Mouse (Mus musculus): Measurements from ENCODE around the gene Tead3. TPM values are rescaled to one million over a fixed set of nuclear protein-coding genes. Genes with fewer than 3 reads are reported as not detected.
"Not testable (repeated sequence)": the region's sequence is repeated elsewhere in the genome, so short reads cannot be mapped to it uniquely, and the experiment has no call there.

The Tead3 gene
- polyA plus RNA-seq, 1 experiment from 2014 or later = 7.2 TPM

DNA sequence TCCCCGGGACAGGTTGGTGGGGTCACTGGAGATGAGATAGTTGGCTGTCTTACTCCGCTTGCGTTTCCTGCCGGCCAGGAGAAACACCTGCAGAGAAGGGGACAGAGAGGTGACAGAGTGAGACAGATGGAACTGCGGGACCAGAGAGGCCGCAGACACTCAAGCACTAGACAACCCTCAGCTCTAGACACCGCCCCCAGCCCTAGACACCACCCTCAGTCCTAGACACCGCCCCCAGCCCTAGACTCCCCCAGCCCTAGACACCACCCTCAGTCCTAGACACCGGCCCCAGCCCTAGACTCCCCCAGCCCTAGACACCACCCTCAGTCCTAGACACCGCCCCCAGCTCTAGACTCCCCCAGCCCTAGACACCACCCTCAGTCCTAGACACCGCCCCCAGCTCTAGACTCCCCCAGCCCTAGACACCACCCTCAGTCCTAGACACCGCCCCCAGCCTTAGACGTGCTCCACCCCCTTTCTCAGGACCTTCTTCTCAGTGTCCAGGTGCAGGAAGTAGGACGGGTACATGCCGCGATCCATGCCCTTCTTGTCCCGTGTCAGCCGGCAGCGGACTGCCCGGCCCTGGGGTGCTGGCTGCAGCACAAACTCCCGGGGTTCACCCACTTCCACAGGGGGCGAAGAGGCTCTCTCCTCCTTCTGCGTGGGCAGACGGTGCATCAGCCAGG is 8.1 kb upstream of the Tead3 start:
- ATAC-seq (ENCODE audit: insufficient number of reproducible peaks, insufficient read depth, low FRiP score, low read depth); H3K9me3 ChIP-seq (ENCODE audit: control insufficient read depth, low read length); H3K27ac ChIP-seq (replicated peaks in 1 of 2; ENCODE audit: control insufficient read depth in 1 of 2, insufficient read depth in 1 of 2, low read depth in 2 of 2, low read length in 2 of 2); H3K36me3 ChIP-seq (ENCODE audit: control insufficient read depth, insufficient read depth, low read length); H3K4me3 ChIP-seq (ENCODE audit: control insufficient read depth in 1 of 2, insufficient read depth in 1 of 2, low read depth in 1 of 2, low read length in 2 of 2); H3K9ac ChIP-seq (ENCODE audit: low read length); H3K4me2 ChIP-seq (ENCODE audit: low read length): not testable (repeated sequence)
- WGBS = 19% methylated on average over 22 of the region's 24 CpGs
- H3K4me1 ChIP-seq (ENCODE audit: control insufficient read depth in 2 of 2, insufficient read depth in 2 of 2, low read length in 2 of 2) = peaks cover 13 to 15% of the 10 kb centered on the region in 2 experiments; a peak in 3 of 4 replicates
- H3K27me3 ChIP-seq (ENCODE audit: control insufficient read depth, insufficient read depth, low read length) = peaks cover 47% of the 10 kb centered on the region

DNA sequence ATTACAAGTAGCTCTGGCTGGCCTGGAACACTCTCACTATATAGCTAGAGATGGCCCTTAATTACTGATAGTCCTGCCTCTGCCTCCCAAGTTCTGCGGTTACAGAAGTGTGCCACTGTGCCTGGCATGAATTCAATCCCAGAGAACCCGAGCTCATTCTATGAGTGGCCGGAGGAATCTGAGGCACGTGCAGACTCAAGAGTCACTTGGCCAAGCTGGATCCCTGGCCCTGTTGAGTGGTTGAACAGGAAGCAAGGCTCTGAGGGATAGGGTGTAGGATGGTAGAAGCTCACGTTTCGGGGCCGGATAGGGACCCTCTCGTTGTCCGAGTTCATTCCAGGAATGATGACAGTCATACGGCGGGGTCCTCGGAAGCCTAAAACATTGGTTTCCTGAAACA is 5.3 kb upstream of the Tead3 start:
- ATAC-seq (ENCODE audit: insufficient number of reproducible peaks, insufficient read depth, low FRiP score, low read depth) = no peak
- Histone ChIP-seq H3K27ac (replicated peaks in 1 of 2; ENCODE audit: control insufficient read depth in 1 of 2, insufficient read depth in 1 of 2, low read depth in 2 of 2, low read length in 2 of 2) (no peak overlapping the region), H3K4me2 (ENCODE audit: low read length) (no peak overlapping the region), H3K4me3 (ENCODE audit: control insufficient read depth in 1 of 2, insufficient read depth in 1 of 2, low read depth in 1 of 2, low read length in 2 of 2) (no peak overlapping the region), H3K4me1 (ENCODE audit: control insufficient read depth in 2 of 2, insufficient read depth in 2 of 2, low read length in 2 of 2) (peaks cover 6 to 7% of the 10 kb centered on the region in 2 experiments; a peak in 1 of 4 replicates), H3K9ac (ENCODE audit: low read length) (no peak overlapping the region), H3K36me3 (ENCODE audit: control insufficient read depth, insufficient read depth, low read length) (no peaks in the 10 kb centered on the region), H3K9me3 (ENCODE audit: control insufficient read depth, low read length) (0 out of 2 replicates have a peak, but pooled peaks cover 3% of the 10 kb centered on the region), H3K27me3 (ENCODE audit: control insufficient read depth, insufficient read depth, low read length) (peaks cover 47% of the 10 kb centered on the region)
- WGBS = 67% methylated on average over 12 of the region's 12 CpGs

DNA sequence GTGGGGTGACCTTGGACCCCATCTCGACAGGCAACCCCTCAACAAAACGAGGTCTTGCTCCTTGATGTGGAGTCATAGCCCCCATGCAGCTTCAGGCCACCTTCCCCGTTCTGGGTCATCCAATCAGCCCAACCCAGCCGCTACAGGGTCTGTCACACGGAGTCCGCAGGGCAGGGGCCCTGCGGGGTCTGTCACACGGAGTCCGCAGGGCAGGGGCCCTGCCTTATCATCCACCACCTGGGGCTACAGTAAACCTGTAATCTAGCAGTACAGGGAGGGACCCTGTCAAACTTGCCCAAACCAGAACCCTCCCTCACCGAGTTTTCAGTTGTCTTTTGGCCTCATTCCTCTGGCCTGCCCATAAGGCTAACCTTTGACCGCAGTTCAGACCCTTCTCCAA is 1.4 kb upstream of the Tead3 start:
- Histone ChIP-seq H3K4me1 (ENCODE audit: control insufficient read depth in 2 of 2, insufficient read depth in 2 of 2, low read length in 2 of 2) (peaks cover 19 to 28% of the 10 kb centered on the region in 2 experiments), H3K36me3 (ENCODE audit: control insufficient read depth, insufficient read depth, low read length) (no peaks in the 10 kb centered on the region), H3K4me3 (ENCODE audit: control insufficient read depth in 1 of 2, insufficient read depth in 1 of 2, low read depth in 1 of 2, low read length in 2 of 2) (no peak overlapping the region), H3K9me3 (ENCODE audit: control insufficient read depth, low read length) (no peaks in the 10 kb centered on the region), H3K4me2 (ENCODE audit: low read length) (no peak overlapping the region), H3K27me3 (ENCODE audit: control insufficient read depth, insufficient read depth, low read length) (peaks cover 16% of the 10 kb centered on the region; the same call in 1 of the 2 replicates), H3K9ac (ENCODE audit: low read length) (no peak overlapping the region), H3K27ac (replicated peaks in 1 of 2; ENCODE audit: control insufficient read depth in 1 of 2, insufficient read depth in 1 of 2, low read depth in 2 of 2, low read length in 2 of 2) (no peak overlapping the region)
- ATAC-seq (ENCODE audit: insufficient number of reproducible peaks, insufficient read depth, low FRiP score, low read depth) = no peak
- WGBS = 35% methylated on average over 11 of the region's 11 CpGs

DNA sequence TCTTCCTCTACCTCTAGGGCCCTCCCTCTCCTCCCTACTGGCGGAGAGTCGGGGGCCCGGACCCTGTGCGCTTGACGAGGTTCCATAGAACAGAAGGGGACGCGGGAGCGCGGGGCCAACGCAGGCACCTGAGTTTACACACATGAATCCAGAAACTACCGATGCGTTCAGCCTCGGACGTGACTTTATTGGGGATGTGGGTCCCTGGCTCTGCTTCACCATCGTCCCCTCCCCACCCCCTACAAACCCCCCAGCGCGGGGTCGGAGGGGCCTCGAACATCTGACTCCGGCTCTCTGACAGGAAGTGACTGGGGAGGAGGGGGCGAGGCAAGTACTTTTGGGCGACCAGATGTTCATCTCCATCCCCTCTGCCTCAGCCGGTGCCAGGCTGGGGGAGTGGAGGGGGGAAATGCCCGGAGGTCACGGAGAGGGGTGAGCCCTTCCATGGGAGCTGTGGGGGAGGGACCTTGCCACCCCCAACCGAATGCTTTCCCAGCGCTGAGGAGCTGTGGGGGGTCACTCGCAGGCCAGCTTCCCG is 805 bp upstream of the Tead3 start:
- no peak; the same call in 1 of the 2 replicates for ATAC-seq (ENCODE audit: insufficient number of reproducible peaks, insufficient read depth, low FRiP score, low read depth)
- peak overlapping the region in 1 of 2 experiments; percentile 85; a peak in 2 of 4 replicates for H3K27ac ChIP-seq (replicated peaks in 1 of 2; ENCODE audit: control insufficient read depth in 1 of 2, insufficient read depth in 1 of 2, low read depth in 2 of 2, low read length in 2 of 2)
- H3K4me2 ChIP-seq (ENCODE audit: low read length) = peak overlapping the region; percentile 97
- H3K4me3 ChIP-seq (ENCODE audit: control insufficient read depth in 1 of 2, insufficient read depth in 1 of 2, low read depth in 1 of 2, low read length in 2 of 2) = peak overlapping the region; percentile 69 to 88
- H3K4me1 ChIP-seq (ENCODE audit: control insufficient read depth in 2 of 2, insufficient read depth in 2 of 2, low read length in 2 of 2) = peaks cover 19 to 31% of the 10 kb centered on the region in 2 experiments
- H3K27me3 ChIP-seq (ENCODE audit: control insufficient read depth, insufficient read depth, low read length) = peaks cover 16% of the 10 kb centered on the region; the same call in 1 of the 2 replicates
- H3K9ac ChIP-seq (ENCODE audit: low read length) = peak overlapping the region; percentile 95
- no peaks in the 10 kb centered on the region for H3K36me3 ChIP-seq (ENCODE audit: control insufficient read depth, insufficient read depth, low read length)
- 1% methylated on average over 29 of the region's 29 CpGs for WGBS
- no peaks in the 10 kb centered on the region for H3K9me3 ChIP-seq (ENCODE audit: control insufficient read depth, low read length)

DNA sequence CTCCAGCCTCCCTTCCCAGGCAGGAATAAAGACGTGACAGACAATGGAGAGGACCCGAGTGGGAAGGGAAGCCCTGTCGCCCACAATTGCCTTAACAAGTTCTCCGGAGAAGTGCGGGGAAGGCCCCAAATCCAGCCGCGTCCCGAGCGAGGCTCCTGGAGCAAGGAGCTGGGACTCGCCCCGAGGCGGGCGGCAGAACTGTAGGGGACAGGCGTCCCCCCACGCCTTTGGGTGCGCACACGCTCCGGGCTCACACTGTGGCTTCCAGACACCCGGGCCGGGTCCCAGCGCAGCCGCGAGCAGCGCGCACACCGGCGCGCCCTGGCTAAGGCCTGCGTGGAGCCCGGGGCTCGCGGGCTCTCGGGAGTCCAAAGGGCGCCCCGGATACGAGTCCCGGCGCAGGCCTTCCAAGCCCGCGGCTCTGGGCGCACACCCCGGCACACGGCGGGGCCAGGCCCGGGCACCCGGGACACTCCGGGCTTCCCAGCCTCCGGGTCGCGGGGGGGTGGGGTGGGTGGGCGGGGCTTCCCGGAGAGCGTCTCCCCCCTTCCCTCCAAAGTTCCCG is 634 bp downstream of the Tead3 start:
- peak; percentile 15; the same call in 1 of the 2 replicates for ATAC-seq (ENCODE audit: insufficient number of reproducible peaks, insufficient read depth, low FRiP score, low read depth)
- peaks cover 27 to 41% of the 10 kb centered on the region in 2 experiments for H3K4me1 ChIP-seq (ENCODE audit: control insufficient read depth in 2 of 2, insufficient read depth in 2 of 2, low read length in 2 of 2)
- no peaks in the 10 kb centered on the region for H3K9me3 ChIP-seq (ENCODE audit: control insufficient read depth, low read length)
- peak overlapping the region; percentile 95 for H3K9ac ChIP-seq (ENCODE audit: low read length)
- H3K4me2 ChIP-seq (ENCODE audit: low read length) = peak overlapping the region; percentile 97
- H3K27me3 ChIP-seq (ENCODE audit: control insufficient read depth, insufficient read depth, low read length) = peaks cover 16% of the 10 kb centered on the region; the same call in 1 of the 2 replicates
- WGBS = under 1% methylated on average over 53 of the region's 54 CpGs
- no peaks in the 10 kb centered on the region for H3K36me3 ChIP-seq (ENCODE audit: control insufficient read depth, insufficient read depth, low read length)
- peak overlapping the region; percentile 82 to 93 for H3K27ac ChIP-seq (replicated peaks in 1 of 2; ENCODE audit: control insufficient read depth in 1 of 2, insufficient read depth in 1 of 2, low read depth in 2 of 2, low read length in 2 of 2)
- peak overlapping the region; percentile 80 to 88 for H3K4me3 ChIP-seq (ENCODE audit: control insufficient read depth in 1 of 2, insufficient read depth in 1 of 2, low read depth in 1 of 2, low read length in 2 of 2)

DNA sequence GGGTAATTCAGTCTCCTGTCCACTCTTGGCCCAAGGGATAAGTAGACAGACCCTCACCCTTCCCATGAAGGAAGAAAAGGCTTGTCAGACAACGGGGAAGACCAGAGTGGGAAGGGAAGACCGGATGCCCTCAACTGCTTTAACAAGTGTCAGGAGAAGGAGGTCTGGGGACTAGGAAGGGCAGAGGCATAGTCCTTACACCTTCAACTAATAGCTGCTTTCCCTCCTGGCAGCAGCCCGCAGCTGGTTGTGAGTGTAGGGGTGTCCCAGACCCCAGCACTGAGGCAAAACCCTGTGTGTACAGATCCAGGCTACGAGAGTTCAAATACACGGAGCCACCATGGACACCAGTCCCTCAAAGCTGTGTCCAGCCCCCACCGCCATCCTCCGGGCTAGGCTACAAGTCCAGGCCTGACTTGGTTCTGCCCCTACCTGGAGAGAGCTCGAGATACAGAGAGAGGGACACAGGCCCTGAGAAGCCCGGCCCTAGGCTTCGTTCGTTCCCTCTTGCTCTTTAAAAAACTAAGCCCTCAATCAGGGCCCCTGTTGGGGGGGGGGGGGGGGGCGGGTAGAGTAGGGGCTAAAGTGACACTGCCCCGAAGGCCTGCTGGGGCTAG is 1.2 kb downstream of the Tead3 start:
- Histone ChIP-seq H3K4me3 (ENCODE audit: control insufficient read depth in 1 of 2, insufficient read depth in 1 of 2, low read depth in 1 of 2, low read length in 2 of 2) (peak overlapping the region; percentile 80 to 88), H3K4me1 (ENCODE audit: control insufficient read depth in 2 of 2, insufficient read depth in 2 of 2, low read length in 2 of 2) (peaks cover 34 to 47% of the 10 kb centered on the region in 2 experiments), H3K4me2 (ENCODE audit: low read length) (peak overlapping the region; percentile 97), H3K27ac (replicated peaks in 1 of 2; ENCODE audit: control insufficient read depth in 1 of 2, insufficient read depth in 1 of 2, low read depth in 2 of 2, low read length in 2 of 2) (peak overlapping the region; percentile 71 to 93), H3K36me3 (ENCODE audit: control insufficient read depth, insufficient read depth, low read length) (no peaks in the 10 kb centered on the region), H3K27me3 (ENCODE audit: control insufficient read depth, insufficient read depth, low read length) (peaks cover 16% of the 10 kb centered on the region; the same call in 1 of the 2 replicates), H3K9ac (ENCODE audit: low read length) (peak overlapping the region; percentile 95), H3K9me3 (ENCODE audit: control insufficient read depth, low read length) (no peaks in the 10 kb centered on the region)
- no peak for ATAC-seq (ENCODE audit: insufficient number of reproducible peaks, insufficient read depth, low FRiP score, low read depth)
- 18% methylated on average over 12 of the region's 13 CpGs for WGBS

DNA sequence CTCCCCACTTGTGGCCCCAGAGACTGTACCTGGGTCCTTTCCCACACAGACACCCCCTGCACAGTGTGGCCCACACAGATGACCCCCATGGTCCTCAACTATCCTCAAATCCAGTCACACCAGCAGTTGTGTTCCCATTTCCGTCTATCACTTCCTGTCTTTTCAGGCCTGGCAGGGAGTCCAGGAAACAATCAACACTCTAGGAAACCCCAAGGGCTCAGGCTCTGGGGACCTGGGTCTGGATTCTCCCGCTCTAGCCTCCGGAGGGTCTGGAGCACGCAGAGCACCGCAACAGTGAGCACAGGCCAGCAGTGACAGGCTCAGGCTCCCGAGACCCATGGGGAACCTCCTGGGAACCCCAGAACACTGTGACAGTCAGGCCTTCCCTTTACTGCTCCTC is 2.4 kb downstream of the Tead3 start:
- H3K4me1 ChIP-seq (ENCODE audit: control insufficient read depth in 2 of 2, insufficient read depth in 2 of 2, low read length in 2 of 2) = peaks cover 42 to 59% of the 10 kb centered on the region in 2 experiments
- H3K27ac ChIP-seq (replicated peaks in 1 of 2; ENCODE audit: control insufficient read depth in 1 of 2, insufficient read depth in 1 of 2, low read depth in 2 of 2, low read length in 2 of 2) = no peak overlapping the region
- ATAC-seq (ENCODE audit: insufficient number of reproducible peaks, insufficient read depth, low FRiP score, low read depth) = no peak
- H3K27me3 ChIP-seq (ENCODE audit: control insufficient read depth, insufficient read depth, low read length) = peaks cover 11% of the 10 kb centered on the region; the same call in 1 of the 2 replicates
- H3K9ac ChIP-seq (ENCODE audit: low read length) = peak overlapping the region; percentile 95
- H3K9me3 ChIP-seq (ENCODE audit: control insufficient read depth, low read length) = no peaks in the 10 kb centered on the region
- H3K4me2 ChIP-seq (ENCODE audit: low read length) = peak overlapping the region; percentile 97
- H3K36me3 ChIP-seq (ENCODE audit: control insufficient read depth, insufficient read depth, low read length) = no peaks in the 10 kb centered on the region
- WGBS = 45% methylated on average over 6 of the region's 6 CpGs
- peak overlapping the region in 1 of 2 experiments; percentile 5; a peak in 2 of 4 replicates for H3K4me3 ChIP-seq (ENCODE audit: control insufficient read depth in 1 of 2, insufficient read depth in 1 of 2, low read depth in 1 of 2, low read length in 2 of 2)

Data from heart, embryonic 14.5 days (tissue).